ENCODE assay signal across 28 mouse cellular contexts in genomic region chr17:43612221-43612620, GRCm38 (mm10). TPM values are rescaled to one million over a fixed set of nuclear protein-coding genes. Genes with fewer than 3 reads are reported as not detected.
"Had no signal": no experiment of that assay in that cellular context is flagged by ENCODE, and none has a peak within 500 bp of the region (broad histone marks: within the 10 kb centered on the region; RNA-seq: fewer than 3 reads in every experiment).

No protein-coding gene starts in this region.

- H3K9me3 ChIP-seq: limb, embryonic 10.5 days; limb, embryonic 12.5 days; limb, embryonic 13.5 days; limb, embryonic 15.5 days; liver, embryonic 12.5 days; liver, embryonic 13.5 days; liver, embryonic 15.5 days; lung, embryonic 15.5 days; megakaryocyte, embryonic 14.5 days; midbrain, embryonic 10.5 days; midbrain, embryonic 12.5 days; midbrain, embryonic 13.5 days; neural tube, embryonic 12.5 days had no signal

- H3K4me3 ChIP-seq: left cerebral cortex, adult 2 months; limb, embryonic 10.5 days; limb, embryonic 12.5 days; limb, embryonic 13.5 days; limb, embryonic 15.5 days; liver, embryonic 12.5 days; liver, embryonic 13.5 days; liver, embryonic 15.5 days; lung, embryonic 15.5 days; megakaryocyte, embryonic 14.5 days; midbrain, embryonic 10.5 days; midbrain, embryonic 12.5 days; midbrain, embryonic 13.5 days; myocyte; neural tube, embryonic 12.5 days had no signal

- H3K36me3 ChIP-seq: limb, embryonic 10.5 days; limb, embryonic 12.5 days; limb, embryonic 13.5 days; limb, embryonic 15.5 days; liver, embryonic 12.5 days; liver, embryonic 13.5 days; liver, embryonic 15.5 days; lung, embryonic 15.5 days; midbrain, embryonic 10.5 days; midbrain, embryonic 12.5 days; midbrain, embryonic 13.5 days; neural tube, embryonic 12.5 days had no signal

- H3K9ac ChIP-seq: limb, embryonic 12.5 days; limb, embryonic 13.5 days; limb, embryonic 15.5 days; liver, embryonic 12.5 days; liver, embryonic 13.5 days; liver, embryonic 14.5 days; liver, embryonic 15.5 days; liver, postnatal 0 days; lung, embryonic 14.5 days; lung, embryonic 15.5 days; midbrain, embryonic 12.5 days; midbrain, embryonic 13.5 days; neural tube, embryonic 12.5 days had no signal

- H3K27ac ChIP-seq: left cerebral cortex, adult 2 months; limb, embryonic 10.5 days; limb, embryonic 12.5 days; limb, embryonic 13.5 days; limb, embryonic 15.5 days; liver, embryonic 12.5 days; liver, embryonic 13.5 days; liver, embryonic 14.5 days; liver, embryonic 15.5 days; lung, embryonic 15.5 days; macrophage; midbrain, embryonic 10.5 days; midbrain, embryonic 12.5 days; midbrain, embryonic 13.5 days; neural tube, embryonic 12.5 days had no signal

- H3K27me3 ChIP-seq: limb, embryonic 12.5 days; limb, embryonic 13.5 days; limb, embryonic 15.5 days; liver, embryonic 12.5 days; liver, embryonic 13.5 days; liver, embryonic 15.5 days; lung, embryonic 15.5 days; midbrain, embryonic 12.5 days; midbrain, embryonic 13.5 days; neural tube, embryonic 12.5 days had no signal

- H3K4me2 ChIP-seq: limb, embryonic 12.5 days; limb, embryonic 13.5 days; limb, embryonic 15.5 days; liver, embryonic 11.5 days; liver, embryonic 12.5 days; liver, embryonic 13.5 days; liver, embryonic 15.5 days; lung, embryonic 14.5 days; lung, embryonic 15.5 days; midbrain, embryonic 12.5 days; midbrain, embryonic 13.5 days; neural tube, embryonic 12.5 days had no signal

- H3K4me1 ChIP-seq: limb, embryonic 10.5 days; limb, embryonic 13.5 days; limb, embryonic 15.5 days; liver, embryonic 12.5 days; liver, embryonic 13.5 days; liver, embryonic 15.5 days; lung, embryonic 15.5 days; megakaryocyte, embryonic 14.5 days; midbrain, embryonic 10.5 days; midbrain, embryonic 12.5 days; midbrain, embryonic 13.5 days; neural tube, embryonic 12.5 days had no signal

- ATAC-seq: liver, embryonic 12.5 days; liver, postnatal 0 days; lung, postnatal 0 days had no signal

RNA-seq across cellular contexts. Expression of gene Tdrd6, which starts 17.9 kb away (rescaled TPM):
- total RNA-seq: liver, adult 2 months; megakaryocyte progenitor cell, adult 5-6 weeks; megakaryocyte, adult 5-6 weeks; megakaryocyte-erythroid progenitor cell, adult 5-6 weeks; monocyte, adult 5-6 weeks had no signal
- polyA plus RNA-seq: limb, embryonic 10.5 days; liver, adult 2 months; liver, embryonic 12.5 days; liver, embryonic 15.5 days; liver, embryonic 16.5 days; liver, postnatal 0 days; lung, embryonic 14.5 days; lung, embryonic 15.5 days; lung, embryonic 16.5 days; macrophage; midbrain, embryonic 12.5 days had no signal

RNA-seq across cellular contexts. Expression of gene Pla2g7, which starts 44.3 kb away (rescaled TPM):
- total RNA-seq: megakaryocyte-erythroid progenitor cell, adult 5-6 weeks had no signal

RNA-seq across cellular contexts. Expression of gene Cyp39a1, which starts 55.0 kb away (rescaled TPM):
- total RNA-seq: megakaryocyte-erythroid progenitor cell, adult 5-6 weeks had no signal
